Mouse (Mus musculus) adrenal gland, postnatal 14 days (tissue): ENCODE data around the gene Cldn13. TPM values are rescaled to one million over a fixed set of nuclear protein-coding genes. Genes with fewer than 3 reads are reported as not detected.
A peak's percentile ranks its signal among the peaks of the same experiment; 100 is the strongest.
"Not testable (repeated sequence)": the region's sequence is repeated elsewhere in the genome, so short reads cannot be mapped to it uniquely, and the experiment has no call there.

ENCODE experiments used
- DNase-seq: peaks from one replicate; pipeline ENCODE4 v3.0.0; 2021; ENCODE audit warnings: mixed read lengths
- long read RNA-seq, 2 experiments: library from polyadenylated mRNA; stranded (forward); transcript quantifications; one replicate each; pipeline ENCODE4 v2.0.0; 2021
- total RNA-seq: library from RNA; stranded (reverse); gene quantifications from 2 replicates; pipeline ENCODE4 v1.2.3, GENCODE M21; 2021

Cldn13 gene
- 0.60 and 3.7 TPM in 2 replicates for total RNA-seq
- long read RNA-seq, experiment 1, partial matches to known transcripts: 0 of 1 reads
- long read RNA-seq, experiment 1, other reads (novel, unspliced or antisense): 0 of 1 reads
- long read RNA-seq, experiment 2, transcript Cldn13-201 (2 exons, 1,067 nt): major isoform, 6 of 6 reads
- long read RNA-seq, experiment 2, partial matches to known transcripts: 0 of 6 reads
- long read RNA-seq, experiment 2, other reads (novel, unspliced or antisense): 0 of 6 reads

GRCm38 (mm10) chr5:134915311-134915710, at the start of gene Cldn13:
Gene Cldn13 (minus strand): TSS chr5:134915526.
- DNase-seq: no peak

DNA sequence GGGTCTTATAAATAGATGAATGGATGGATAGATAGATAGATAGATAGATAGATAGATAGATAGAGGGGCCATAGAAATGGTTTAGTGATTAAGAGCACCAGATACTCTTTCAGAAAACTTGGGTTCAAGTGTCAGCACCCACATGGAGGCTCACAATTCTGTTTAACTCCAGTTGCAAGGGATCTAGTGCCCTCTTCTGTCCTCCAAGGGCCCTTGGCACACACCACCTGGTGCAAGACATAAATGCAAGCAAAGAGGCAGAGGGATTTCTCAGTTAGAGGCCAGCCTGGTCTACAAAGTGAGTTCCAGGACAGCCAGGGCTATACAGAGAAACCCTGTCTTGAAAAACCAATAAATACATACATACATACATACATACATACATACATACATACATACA, 49.3 kb upstream of the Cldn13 start:
- DNase-seq: not testable (repeated sequence)

- peak; percentile 26 for DNase-seq
Observed at GRCm38 (mm10) chr5:134963546-134963945, 48.2 kb upstream of the Cldn13 start.

DNA sequence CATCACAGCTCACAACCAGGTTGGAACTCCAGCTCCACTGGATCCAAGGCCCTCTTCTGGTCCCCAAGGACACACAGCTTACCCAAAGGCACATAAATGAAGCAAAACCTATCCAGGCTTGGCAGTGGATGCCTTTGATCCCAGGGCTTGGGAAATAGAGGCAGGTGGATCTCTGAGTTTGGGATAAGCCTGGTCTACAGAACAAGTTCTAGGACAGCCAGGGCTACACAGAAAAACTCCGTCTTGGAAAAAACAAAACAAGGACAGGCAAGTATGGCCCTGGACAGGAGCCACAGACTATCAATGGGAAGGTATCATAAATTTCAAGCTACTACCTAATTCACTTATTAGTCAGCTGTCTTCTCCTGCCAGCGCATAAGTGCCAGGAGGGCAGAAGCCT, 46.2 kb upstream of the Cldn13 start:
- DNase-seq: no peak

GRCm38 (mm10) chr5:134960430-134960829, 45.1 kb upstream of the Cldn13 start:
- DNase-seq: no peak

- peak; percentile 86 for DNase-seq
Observed at GRCm38 (mm10) chr5:134959114-134959513, 43.8 kb upstream of the Cldn13 start.

GRCm38 (mm10) chr5:134955491-134955890, 40.2 kb upstream of the Cldn13 start:
- DNase-seq: no peak

DNA sequence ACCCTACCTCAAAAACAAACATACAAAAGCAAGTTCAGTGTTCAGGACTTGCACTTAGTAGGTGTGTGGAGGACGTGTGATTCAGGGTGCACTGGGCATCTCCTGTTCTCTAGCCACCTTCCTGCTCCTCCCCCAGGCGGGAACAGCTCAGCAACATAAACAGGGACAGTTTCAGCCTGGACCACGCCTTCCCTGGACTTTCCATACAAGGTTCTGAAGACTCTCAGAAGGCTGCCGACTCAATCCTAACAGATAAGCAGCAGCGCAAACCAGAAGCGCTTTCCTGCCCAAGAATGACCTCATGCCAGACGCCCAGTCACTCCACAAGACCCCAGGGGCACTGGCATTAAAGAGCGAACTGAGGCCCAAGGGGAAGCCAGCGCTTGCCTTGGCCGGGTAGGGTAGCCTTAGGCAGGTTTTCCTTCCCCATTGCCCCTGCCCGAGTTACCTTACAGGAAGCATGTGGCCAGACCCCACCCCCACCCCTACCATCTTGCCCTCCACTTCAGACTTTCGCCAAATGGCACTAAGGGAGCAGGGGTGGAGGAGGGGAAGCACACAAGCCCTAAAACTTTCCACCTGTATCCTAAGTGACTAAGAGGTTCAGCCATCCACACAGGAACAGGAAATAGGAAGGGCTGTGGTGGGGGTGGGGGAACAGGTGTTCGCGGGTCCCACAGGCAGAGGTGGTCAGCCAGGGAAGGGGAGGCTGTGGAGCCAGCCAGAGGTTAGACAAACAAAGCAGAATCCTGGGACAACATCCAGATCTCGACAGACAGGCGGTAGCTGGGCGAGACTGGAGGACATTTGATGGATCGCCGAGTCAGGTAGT, 35.9 kb upstream of the Cldn13 start:
- peak; percentile 37 for DNase-seq

DNA sequence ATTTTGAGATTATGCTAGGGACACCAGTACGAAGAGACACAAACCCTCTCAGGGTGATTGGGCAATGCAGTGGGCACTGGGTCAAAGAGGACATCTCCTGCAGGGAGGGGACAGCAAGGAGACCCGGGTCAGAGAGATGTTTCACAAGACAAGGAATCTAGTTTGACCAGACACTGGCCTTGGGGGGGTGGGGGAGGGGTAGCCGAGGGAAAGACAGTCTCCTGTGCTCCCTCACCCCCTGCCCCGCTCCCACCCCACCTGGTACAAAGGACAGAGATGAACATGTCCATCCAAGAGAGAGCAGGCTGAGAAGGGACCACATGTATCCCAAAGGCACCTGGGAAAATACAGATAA, 32.7 kb upstream of the Cldn13 start:
- DNase-seq: no peak

DNA sequence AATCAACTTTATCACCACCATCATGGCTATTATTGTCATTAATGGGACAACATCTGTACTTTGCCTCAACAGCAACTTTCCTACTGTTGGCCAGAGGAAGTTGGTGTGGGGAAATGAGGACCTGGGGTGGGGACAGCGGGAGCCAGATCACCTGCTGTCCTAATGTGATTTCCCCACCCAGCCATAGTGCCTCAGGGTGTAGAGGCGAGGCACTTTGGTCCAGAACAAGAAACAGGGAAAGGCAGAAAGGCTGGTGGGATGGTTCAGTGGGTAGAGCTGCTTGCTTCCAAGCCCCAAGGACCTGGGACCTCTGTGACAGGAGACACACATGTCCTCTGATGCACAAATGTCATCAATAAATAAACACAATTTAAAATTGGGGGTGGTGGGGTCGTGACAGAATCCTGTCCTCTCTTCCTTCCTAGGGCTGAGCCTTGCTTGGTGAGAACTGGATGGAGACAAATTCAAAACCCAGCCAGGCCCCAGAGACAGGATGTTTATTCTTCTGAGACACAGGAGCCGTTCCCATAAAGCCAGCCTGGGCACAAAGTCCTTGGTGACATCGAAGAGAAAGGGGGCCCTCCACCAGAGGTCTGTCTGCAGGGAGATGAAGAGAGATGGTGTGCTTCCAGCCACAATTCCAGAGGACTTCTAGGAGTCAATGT, 32.2 kb upstream of the Cldn13 start:
- DNase-seq: no peak

DNA sequence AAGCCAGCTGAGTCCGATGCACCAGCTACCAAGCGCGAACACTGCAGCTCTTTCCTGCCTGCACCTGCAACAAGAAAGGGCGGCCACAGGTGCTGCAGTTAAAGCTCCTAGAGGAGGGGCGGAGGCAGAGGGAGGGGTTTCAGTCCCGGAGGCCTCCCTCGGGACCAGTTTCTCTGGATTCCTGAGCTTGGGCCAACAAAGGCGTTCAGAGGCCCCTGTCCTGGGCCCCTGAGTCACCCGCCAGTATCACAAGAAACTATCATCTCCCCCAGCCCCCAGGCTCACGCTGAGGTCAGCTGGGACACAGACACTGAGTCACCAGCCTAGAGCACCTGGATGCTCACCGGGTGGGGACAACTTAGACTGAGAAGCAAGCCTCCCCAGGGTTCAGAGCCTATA, 31.5 kb upstream of the Cldn13 start, which contains the start of gene Cldn4:
TSS of gene Cldn4 (minus strand) at position 78 of the 399 bp plus-strand sequence.
- no peak for DNase-seq

GRCm38 (mm10) chr5:134946063-134946856, 30.9 kb upstream of the Cldn13 start:
- DNase-seq: no peak

DNA sequence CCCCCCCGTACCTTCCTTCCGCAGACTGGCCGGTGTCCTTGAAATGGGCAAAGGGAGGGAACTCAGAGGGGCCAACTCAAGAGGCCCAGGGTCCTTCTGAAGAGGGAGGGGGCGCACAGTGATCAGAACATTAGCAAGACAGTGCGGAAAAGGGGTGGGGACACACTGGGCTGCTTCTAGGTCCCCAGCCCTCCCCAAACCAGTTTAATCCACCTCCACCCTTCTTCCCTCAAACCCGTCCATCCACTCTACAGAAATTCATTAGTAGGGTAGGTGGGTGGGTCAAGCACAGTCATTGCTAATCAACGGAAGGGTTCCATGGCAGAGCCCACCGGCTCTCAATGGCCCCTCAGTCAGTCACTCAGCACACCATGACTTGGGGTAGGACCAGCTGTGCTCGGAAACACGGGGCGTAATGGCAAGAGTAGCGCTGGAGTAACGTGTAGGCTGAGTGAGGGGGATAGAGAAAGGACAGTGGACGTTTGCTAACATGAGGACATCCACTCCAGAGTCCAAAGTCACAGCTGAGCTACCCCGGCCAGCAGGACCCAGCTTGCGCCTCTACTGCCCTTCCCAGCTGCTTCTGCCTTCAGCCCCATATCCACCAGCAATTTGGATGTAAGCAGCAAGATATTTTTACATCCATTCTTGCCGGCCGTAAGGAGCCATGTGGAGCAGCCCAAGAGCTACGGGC, 30.1 kb upstream of the Cldn13 start:
- DNase-seq: no peak

DNA sequence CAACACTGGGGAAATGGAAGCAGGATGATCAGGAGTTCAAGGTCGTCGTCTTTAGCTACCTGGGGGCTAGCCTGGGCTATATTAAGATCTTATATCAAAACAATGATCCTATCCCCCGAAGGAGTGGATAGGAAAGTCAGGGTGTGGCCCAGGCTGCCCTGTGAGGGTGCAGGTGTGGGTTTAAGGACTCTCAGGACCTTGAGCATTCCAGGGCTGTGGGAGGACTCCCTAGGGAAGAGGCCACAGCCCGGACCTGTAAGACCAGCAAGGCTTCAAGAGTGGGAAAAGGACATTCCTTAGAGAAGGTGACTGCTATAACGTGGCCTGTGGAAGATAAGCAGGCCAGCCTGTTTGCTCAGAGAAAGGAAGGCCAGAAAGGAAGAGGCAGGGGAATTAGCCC, 28.9 kb upstream of the Cldn13 start:
- no peak for DNase-seq

GRCm38 (mm10) chr5:134942740-134943139, 27.4 kb upstream of the Cldn13 start:
- DNase-seq: peak; percentile 56

DNA sequence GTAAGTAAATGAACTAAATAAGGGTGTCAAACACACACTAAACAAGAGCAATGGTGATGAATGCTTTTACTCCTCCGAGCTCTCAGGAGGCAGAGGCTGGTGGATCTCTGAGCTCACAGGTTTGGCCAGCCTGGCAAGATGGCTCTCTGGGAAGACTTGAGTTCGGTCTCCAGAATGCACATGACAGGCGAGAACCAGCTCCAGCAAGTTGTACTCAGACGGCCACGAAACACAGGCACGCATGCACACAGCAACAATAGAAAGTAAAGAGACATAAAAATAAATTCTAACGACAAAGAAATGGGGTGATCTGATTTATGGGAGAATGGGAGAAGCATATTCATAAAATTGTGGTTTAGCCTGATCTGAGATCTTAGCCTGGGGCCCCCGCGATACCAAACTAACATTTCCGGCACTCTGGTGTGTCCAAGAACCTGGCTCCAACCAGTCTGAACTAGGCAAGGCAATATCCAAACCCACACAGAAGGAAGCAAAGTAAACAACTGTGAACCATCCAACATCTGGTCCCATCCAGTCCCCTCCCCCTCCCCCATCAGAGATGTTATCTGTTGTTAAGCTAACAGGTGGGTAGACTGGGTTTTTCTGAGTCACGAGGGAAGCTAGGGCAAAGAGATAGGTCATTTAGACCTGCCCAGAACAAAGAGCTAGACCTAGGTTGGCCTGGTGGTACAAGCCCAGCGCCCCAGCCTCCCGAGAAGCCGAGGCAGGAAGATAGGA, 26.3 kb upstream of the Cldn13 start:
- peak; percentile 33 for DNase-seq

DNA sequence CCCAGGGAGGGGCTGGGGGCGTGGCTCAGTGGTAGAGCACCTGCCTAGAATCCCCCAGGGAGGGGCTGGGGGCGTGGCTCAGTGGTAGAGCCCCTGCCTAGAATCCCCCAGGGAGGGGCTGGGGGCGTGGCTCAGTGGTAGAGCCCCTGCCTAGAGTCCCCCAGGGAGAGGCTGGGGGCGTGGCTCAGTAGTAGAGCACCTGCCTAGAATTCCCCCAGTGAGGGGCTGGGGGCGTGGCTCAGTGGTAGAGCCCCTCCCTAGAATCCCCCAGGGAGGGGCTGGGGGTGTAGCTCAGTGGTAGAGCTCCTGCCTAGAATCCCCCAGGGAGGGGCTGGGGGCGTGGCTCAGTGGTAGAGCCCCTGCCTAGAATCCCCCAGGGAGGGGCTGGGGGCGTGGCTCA, 24.2 kb upstream of the Cldn13 start:
- DNase-seq: not testable (repeated sequence)

- DNase-seq: no peak
Observed at GRCm38 (mm10) chr5:134939069-134939468, 23.7 kb upstream of the Cldn13 start.

- no peak for DNase-seq
Observed at GRCm38 (mm10) chr5:134936626-134937185, 21.4 kb upstream of the Cldn13 start.

- DNase-seq: no peak
Observed at GRCm38 (mm10) chr5:134936051-134936450, 20.7 kb upstream of the Cldn13 start.

DNA sequence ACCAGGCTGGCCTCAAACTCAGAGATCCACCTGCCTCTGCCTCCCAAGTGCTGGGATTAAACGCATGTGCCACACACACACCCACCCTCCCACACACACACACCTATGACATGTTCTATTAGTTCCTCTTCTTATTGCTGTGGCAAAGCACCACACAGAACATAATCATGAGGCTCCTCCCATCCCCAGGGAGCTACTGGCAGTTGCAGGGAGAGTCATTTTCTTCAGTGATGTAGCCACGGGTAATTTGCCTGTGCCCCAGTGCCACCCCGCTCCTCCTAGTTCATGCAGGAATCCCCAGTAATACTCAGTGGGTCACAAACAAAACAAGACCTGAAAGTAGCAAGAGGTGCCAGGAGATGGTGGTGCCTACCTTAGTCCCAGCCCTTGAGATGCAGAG, 19.3 kb upstream of the Cldn13 start:
- DNase-seq: no peak
